Mouse (Mus musculus) bone marrow, adult 2 months (tissue): ENCODE results near the gene Eif6.

Experiments used
- CTCF ChIP-seq: fragments of 200-500 bp; IDR thresholded peaks from 2 replicates; pipeline ENCODE4 v1.5.1; 2011; ENCODE audit warnings: low read length, control low read depth; ENCODE audit not compliant: control insufficient read depth, insufficient read depth
- POLR2A ChIP-seq: fragments of 200-500 bp; IDR thresholded peaks from 2 replicates; pipeline ENCODE4 v1.6.1; 2011; ENCODE audit warnings: low read depth, mild to moderate bottlenecking, control low read depth, low read length, borderline replicate concordance; ENCODE audit not compliant: control insufficient read depth

- TF ChIP-seq CTCF (no peak), POLR2A (no peak)
Measured at GRCm38 (mm10) chr2:155777688-155777985, 49.1 kb downstream of the Eif6 start.
